Mouse (Mus musculus): ENCODE results near the gene C1qtnf9. TPM values are rescaled to one million over a fixed set of nuclear protein-coding genes. Genes with fewer than 3 reads are reported as not detected.
A peak's percentile ranks its signal among the peaks of the same experiment; 100 is the strongest.

C1qtnf9 gene
- total and polyA plus RNA-seq, 3 experiments, result not detected

DNA sequence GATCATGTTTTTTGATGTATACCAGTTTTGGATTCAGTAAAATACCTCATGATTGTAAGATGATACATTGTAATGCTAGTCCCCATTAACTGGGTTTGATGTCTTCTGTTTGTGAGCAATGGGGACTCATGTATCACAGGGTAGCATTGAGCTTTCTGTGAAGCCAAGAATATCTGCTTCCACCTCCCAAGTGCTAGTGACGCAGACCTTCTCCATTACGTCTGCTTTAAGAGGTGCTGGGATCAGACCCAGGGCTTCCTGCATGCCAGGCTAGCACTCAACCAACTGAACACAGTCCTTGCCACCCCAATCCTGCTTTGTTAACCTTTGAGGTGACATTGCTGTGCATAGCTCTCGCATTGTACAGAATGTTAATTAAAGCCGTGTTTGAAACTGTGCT lies 30.8 kb downstream of the C1qtnf9 start:
- no peak overlapping the region for H3K9ac ChIP-seq (ENCODE audit: control insufficient read depth, low read depth, low read length, poor library complexity, severe bottlenecking)

DNA sequence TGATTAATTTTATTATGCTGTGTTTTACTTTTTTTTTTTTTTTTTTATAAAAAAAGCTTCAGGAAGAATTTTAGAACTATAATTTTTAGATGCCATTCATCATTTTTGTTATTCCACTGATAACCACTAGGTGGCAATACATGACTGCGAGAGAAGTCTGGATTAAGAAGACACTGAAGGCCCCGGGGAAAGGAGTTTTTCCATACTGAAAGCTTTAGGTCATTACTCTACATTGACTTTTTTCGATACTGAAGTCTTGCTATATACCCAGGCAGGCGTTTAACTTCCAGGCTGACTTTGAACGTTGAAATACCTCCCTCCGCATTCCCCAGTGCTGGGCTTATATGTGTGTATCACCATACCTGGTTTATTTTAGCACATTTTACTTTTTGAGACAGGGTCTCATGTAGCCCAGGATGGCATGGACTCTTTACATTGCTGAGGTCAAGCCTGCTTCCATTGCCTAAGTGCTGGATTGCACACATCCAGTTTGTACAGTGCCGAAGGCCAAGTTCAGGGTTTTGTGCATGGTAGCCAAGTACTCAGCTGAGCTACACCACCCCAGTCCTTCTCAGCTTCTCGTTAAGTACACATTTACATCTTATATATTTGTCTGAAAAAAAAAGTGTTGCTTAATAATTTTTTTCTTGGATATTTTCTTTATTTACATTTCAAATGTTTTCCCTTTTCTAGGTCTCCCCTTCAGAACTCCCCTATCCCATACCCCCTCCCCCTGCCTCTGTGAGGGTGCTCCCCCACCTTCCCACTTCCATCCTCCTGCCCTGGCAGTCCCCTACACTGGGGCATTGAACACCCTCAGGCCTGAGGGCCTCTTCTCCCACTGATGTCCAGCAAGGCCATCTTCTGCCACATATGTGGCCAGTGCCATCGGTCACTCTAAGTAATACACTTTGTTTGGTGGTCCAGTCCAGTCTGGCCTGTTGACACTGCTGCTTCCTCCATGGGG lies 32.1 kb downstream of the C1qtnf9 start:
- no peak overlapping the region for H3K9ac ChIP-seq (ENCODE audit: control insufficient read depth, low read depth, low read length, poor library complexity, severe bottlenecking)
- H3K27me3 ChIP-seq (ENCODE audit: control insufficient read depth in 1 of 2, insufficient read depth in 2 of 2, low read length in 2 of 2), result no peaks in the 10 kb centered on the region
- H3K36me3 ChIP-seq (ENCODE audit: control insufficient read depth in 1 of 2, insufficient read depth in 2 of 2, low read length in 2 of 2), result peaks cover 0 to 3% of the 10 kb centered on the region in 2 experiments; a peak in 1 of 4 replicates
- H3K27ac ChIP-seq (ENCODE audit: control insufficient read depth, low read depth, low read length), result no peak overlapping the region
- TF ChIP-seq POLR2A (IDR thresholded peaks at IDR 0.05; ENCODE audit: control insufficient read depth in 1 of 2, insufficient read depth in 1 of 2, low read depth in 1 of 2, low read length in 2 of 2, poor library complexity in 1 of 2) (no peak), POLR2AphosphoS2 (IDR thresholded peaks at IDR 0.05; ENCODE audit: low read length) (no peak), JUND (IDR thresholded peaks at IDR 0.05; ENCODE audit: low read depth, low read length) (no peak), MAX (IDR thresholded peaks at IDR 0.05; ENCODE audit: low read length) (no peak), ZNF384 (IDR thresholded peaks at IDR 0.05; ENCODE audit: low read depth, low read length) (peak; percentile 51; the same call in 1 of the 2 replicates), MEF2A (IDR thresholded peaks at IDR 0.05; ENCODE audit: extremely low read depth, insufficient replicate concordance, low read depth, low read length, poor library complexity, severe bottlenecking) (no peak), CHD1 (IDR thresholded peaks at IDR 0.05; ENCODE audit: low read depth, low read length) (no peak), ETS1 (IDR thresholded peaks at IDR 0.05; ENCODE audit: low read depth, low read length) (no peak), RAD21 (IDR thresholded peaks at IDR 0.05; ENCODE audit: low read depth, low read length) (peak; percentile 89), CHD2 (IDR thresholded peaks at IDR 0.05; ENCODE audit: low read length) (no peak), SMC3 (IDR thresholded peaks at IDR 0.05; ENCODE audit: low read depth, low read length) (peak; percentile 75), EP300 (IDR thresholded peaks at IDR 0.05; ENCODE audit: low read depth in 1 of 2, low read length in 2 of 2) (no peak), ELF1 (IDR thresholded peaks at IDR 0.05; ENCODE audit: low read depth, low read length) (no peak), CTCF (IDR thresholded peaks at IDR 0.05 in 2 of 3, conservative IDR thresholded peaks at IDR 0.05 in 1 of 3; ENCODE audit: control insufficient read depth in 1 of 3, insufficient read depth in 1 of 3, low read depth in 2 of 3, low read length in 3 of 3, poor library complexity in 1 of 3, severe bottlenecking in 1 of 3) (peak; percentile 15 to 76 (median 33); a peak in 3 of 6 replicates), ZC3H11A (IDR thresholded peaks at IDR 0.05; ENCODE audit: low read depth, low read length) (peak; percentile 61), ZKSCAN1 (IDR thresholded peaks at IDR 0.05; ENCODE audit: low read depth, low read length) (no peak), HCFC1 (IDR thresholded peaks at IDR 0.05; ENCODE audit: low read depth, low read length) (no peak), MYB (IDR thresholded peaks at IDR 0.05; ENCODE audit: low read depth, low read length) (no peak), NRF1 (IDR thresholded peaks at IDR 0.05; ENCODE audit: insufficient read depth, low read depth, low read length, poor library complexity, severe bottlenecking) (no peak), MAFK (IDR thresholded peaks at IDR 0.05; ENCODE audit: borderline replicate concordance, low read depth, low read length) (no peak)
- H3K9me3 ChIP-seq (replicated peaks; ENCODE audit: insufficient read depth, low read length), result no peaks in the 10 kb centered on the region
- no peaks in the 10 kb centered on the region for H3K4me1 ChIP-seq (ENCODE audit: control insufficient read depth in 1 of 2, insufficient read depth in 2 of 2, low read length in 2 of 2)
- peak; percentile 68 for DNase-seq (ENCODE audit: low read depth, low spot score)
- H3K4me3 ChIP-seq (ENCODE audit: control insufficient read depth in 1 of 2, insufficient read depth in 1 of 2, low read depth in 2 of 2, low read length in 2 of 2), result no peak overlapping the region
- H3K79me2 ChIP-seq (ENCODE audit: control insufficient read depth, insufficient read depth, low read length, poor library complexity), result no peaks in the 10 kb centered on the region

More for the DNA sequence above, 30.8 kb downstream of the C1qtnf9 start:
- H3K79me2 ChIP-seq (ENCODE audit: control insufficient read depth, insufficient read depth, low read length, poor library complexity), result no peaks in the 10 kb centered on the region
- H3K36me3 ChIP-seq (ENCODE audit: control insufficient read depth in 1 of 2, insufficient read depth in 2 of 2, low read length in 2 of 2), result peaks cover 0 to 3% of the 10 kb centered on the region in 2 experiments; a peak in 1 of 4 replicates
- no peak overlapping the region for H3K27ac ChIP-seq (ENCODE audit: control insufficient read depth, low read depth, low read length)
- TF ChIP-seq CTCF (IDR thresholded peaks at IDR 0.05 in 2 of 3, conservative IDR thresholded peaks at IDR 0.05 in 1 of 3; ENCODE audit: control insufficient read depth in 1 of 3, insufficient read depth in 1 of 3, low read depth in 2 of 3, low read length in 3 of 3, poor library complexity in 1 of 3, severe bottlenecking in 1 of 3) (0 out of 6 replicates have a peak, but pooled peaks of 1 of the 3 experiments have one; percentile 4), JUND (IDR thresholded peaks at IDR 0.05; ENCODE audit: low read depth, low read length) (no peak)
- no peaks in the 10 kb centered on the region for H3K9me3 ChIP-seq (replicated peaks; ENCODE audit: insufficient read depth, low read length)
- H3K4me3 ChIP-seq (ENCODE audit: control insufficient read depth in 1 of 2, insufficient read depth in 1 of 2, low read depth in 2 of 2, low read length in 2 of 2), result no peak overlapping the region
- no peaks in the 10 kb centered on the region for H3K4me1 ChIP-seq (ENCODE audit: control insufficient read depth in 1 of 2, insufficient read depth in 2 of 2, low read length in 2 of 2)
- H3K27me3 ChIP-seq (ENCODE audit: control insufficient read depth in 1 of 2, insufficient read depth in 2 of 2, low read length in 2 of 2), result no peaks in the 10 kb centered on the region
- no peak for DNase-seq (ENCODE audit: low read depth, low spot score)

All from MEL (cell line).